Mouse (Mus musculus) heart, postnatal 0 days (tissue): Measurements from ENCODE around the gene Anapc7. TPM values are rescaled to one million over a fixed set of nuclear protein-coding genes. Genes with fewer than 3 reads are reported as not detected.

Experiments used
- ATAC-seq: fragments of 200-750 bp; cut with Nextera tagmentation; 2 replicates; pipeline ENCODE4 v1.8.0; 2017; ENCODE audit warnings: low read depth, moderate number of reproducible peaks, moderate library complexity; ENCODE audit not compliant: insufficient read depth
- DNase-seq: peaks from one replicate; pipeline ENCODE4 v3.0.0-alpha.2; 2016; ENCODE audit warnings: low spot score
- H3K27ac ChIP-seq: fragments of 300-500 bp; sonication (generic); 2 replicates; pipeline ENCODE4 v1.5.1; 2014; ENCODE audit warnings: low read depth, mild to moderate bottlenecking
- H3K27me3 ChIP-seq: fragments of 300-500 bp; sonication (generic); 2 replicates; pipeline ENCODE4 v1.6.1; 2014; ENCODE audit warnings: low read length, mixed read lengths; ENCODE audit not compliant: control insufficient read depth, insufficient read depth
- H3K36me3 ChIP-seq: fragments of 300-500 bp; sonication (generic); replicated peaks from 2 replicates; pipeline ENCODE4 v1.6.1; 2014; ENCODE audit warnings: low read length, mixed read lengths; ENCODE audit not compliant: control insufficient read depth, insufficient read depth
- H3K4me1 ChIP-seq: fragments of 300-500 bp; sonication (generic); 2 replicates; pipeline ENCODE4 v1.6.1; 2014; ENCODE audit warnings: antibody characterized with exemption; ENCODE audit not compliant: control insufficient read depth, insufficient read depth
- H3K4me2 ChIP-seq: fragments of 300-500 bp; sonication (generic); 2 replicates; pipeline ENCODE4 v1.6.1; 2014; ENCODE audit warnings: low read depth, mild to moderate bottlenecking, low read length, moderate library complexity
- H3K4me3 ChIP-seq: fragments of 300-500 bp; sonication (generic); 2 replicates; pipeline ENCODE4 v1.5.1; 2014; ENCODE audit warnings: low read depth, low read length
- H3K9ac ChIP-seq: fragments of 300-500 bp; sonication (generic); replicated peaks from 2 replicates; pipeline ENCODE4 v1.6.1; 2014; ENCODE audit warnings: low read depth, low read length, mixed read lengths
- H3K9me3 ChIP-seq: fragments of 300-500 bp; sonication (generic); replicated peaks from 2 replicates; pipeline ENCODE4 v1.6.1; 2016; ENCODE audit warnings: low read length; ENCODE audit not compliant: control insufficient read depth
- CTCF ChIP-seq: IDR thresholded peaks from 2 replicates; pipeline ENCODE4 v1.5.1; 2016; ENCODE audit warnings: antibody characterized with exemption, control low read depth, low read depth
- EP300 ChIP-seq: IDR thresholded peaks from 2 replicates; pipeline ENCODE4 v1.6.1; 2016; ENCODE audit warnings: antibody characterized with exemption, low read depth
- WGBS: fragments of 180-500 bp; shearing (Covaris S2); extraction: QIAGEN DNeasy Blood & Tissue Kit; methylation state at CpG from one replicate; pipeline ENCODE4 v1.1.7; 2014; 5-methylcytosine and 5-hydroxymethylcytosine counted together
- polyA plus RNA-seq: library from polyadenylated mRNA; unstranded; fragments of >200 nt; fragmentation: Nextera tagmentation; extraction: Ambion mirVana; gene quantifications from 2 replicates; pipeline ENCODE4 v1.2.1, GENCODE M21; 2015
- total RNA-seq: library from RNA; depleted of rRNA; stranded (reverse); fragments of >200 nt; gene quantifications from 2 replicates; pipeline ENCODE4 v1.2.3, GENCODE M21; 2014; ENCODE audit warnings: low replicate concordance

The Anapc7 gene
- total and polyA plus RNA-seq, 2 experiments from 2014 or later, result 30.1 to 36.9 TPM

- Histone ChIP-seq H3K4me2 (no peak overlapping the region), H3K4me3 (no peak overlapping the region), H3K36me3 (peaks cover 45% of the 10 kb centered on the region), H3K9ac (no peak overlapping the region), H3K27me3 (no peaks in the 10 kb centered on the region), H3K9me3 (no peaks in the 10 kb centered on the region), H3K4me1 (no peaks in the 10 kb centered on the region), H3K27ac (no peak overlapping the region)
- 56% methylated on average over 11 of the region's 11 CpGs for WGBS
- peak; percentile 70 for DNase-seq
- ATAC-seq, result peak; percentile 86
- TF ChIP-seq CTCF, result peak; percentile 86
- no peak for TF ChIP-seq EP300
Observed at GRCm38 (mm10) chr5:122379374-122380155, 41.9 kb upstream of the Anapc7 start.

GRCm38 (mm10) chr5:122390006-122390405 lies 31.5 kb upstream of the Anapc7 start:
- Histone ChIP-seq H3K4me3 (no peak overlapping the region), H3K9ac (no peak overlapping the region), H3K9me3 (no peaks in the 10 kb centered on the region), H3K36me3 (no peaks in the 10 kb centered on the region), H3K27ac (no peak overlapping the region), H3K4me1 (peaks cover 7% of the 10 kb centered on the region; the same call in 1 of the 2 replicates), H3K4me2 (no peak overlapping the region), H3K27me3 (no peaks in the 10 kb centered on the region)
- no peak for DNase-seq
- 87% methylated on average over 5 of the region's 5 CpGs for WGBS
- TF ChIP-seq EP300 (no peak), CTCF (no peak)
- ATAC-seq, result no peak

GRCm38 (mm10) chr5:122390671-122391070 lies 30.8 kb upstream of the Anapc7 start:
- H3K4me1 ChIP-seq, result peaks cover 7% of the 10 kb centered on the region; the same call in 1 of the 2 replicates
- H3K4me2 ChIP-seq, result no peak overlapping the region
- no peak overlapping the region for H3K4me3 ChIP-seq
- ATAC-seq (no peak), DNase-seq (no peak)
- no peaks in the 10 kb centered on the region for H3K27me3 ChIP-seq
- H3K9me3 ChIP-seq, result no peaks in the 10 kb centered on the region
- no peak overlapping the region for H3K9ac ChIP-seq
- no peak overlapping the region for H3K27ac ChIP-seq
- no peak for TF ChIP-seq CTCF
- TF ChIP-seq EP300, result no peak
- no peaks in the 10 kb centered on the region for H3K36me3 ChIP-seq

- Histone ChIP-seq H3K36me3 (no peaks in the 10 kb centered on the region), H3K4me1 (peaks cover 7% of the 10 kb centered on the region; the same call in 1 of the 2 replicates), H3K27ac (no peak overlapping the region), H3K4me2 (no peak overlapping the region), H3K4me3 (peak overlapping the region; percentile 90; the same call in 1 of the 2 replicates), H3K9ac (no peak overlapping the region), H3K9me3 (no peaks in the 10 kb centered on the region), H3K27me3 (no peaks in the 10 kb centered on the region)
- ATAC-seq (no peak), DNase-seq (no peak)
- 50% methylated on average over 15 of the region's 16 CpGs for WGBS
- TF ChIP-seq EP300, result no peak
- no peak for TF ChIP-seq CTCF
Observed at GRCm38 (mm10) chr5:122391178-122391785, 30.2 kb upstream of the Anapc7 start.

- whole genome bisulfite sequencing, result under 1% methylated on average over 39 of the region's 39 CpGs
- ATAC-seq (peak; percentile 87), DNase-seq (peak; percentile 83)
- Histone ChIP-seq H3K4me3 (peak within 1 kb of the TSS; percentile 90), H3K27ac (peak within 1 kb of the TSS; percentile 86), H3K36me3 (0 out of 2 replicates have a peak, but pooled peaks cover 1% of the 10 kb centered on the region), H3K27me3 (no peaks in the 10 kb centered on the region), H3K4me2 (peak within 1 kb of the TSS; percentile 66), H3K9ac (peak within 1 kb of the TSS; percentile 89), H3K9me3 (no peaks in the 10 kb centered on the region), H3K4me1 (peaks cover 7% of the 10 kb centered on the region; the same call in 1 of the 2 replicates)
- TF ChIP-seq CTCF, result peak; percentile 90
- TF ChIP-seq EP300, result peak; percentile 50; the same call in 1 of the 2 replicates
Observed at GRCm38 (mm10) chr5:122391786-122392180, 29.7 kb upstream of the Anapc7 start, which contains the start of gene Arpc3. TSS of gene Arpc3 (plus strand) at chr5:122391878.
